Mouse (Mus musculus): Measurements from ENCODE around the gene Slc7a11. TPM values are rescaled to one million over a fixed set of nuclear protein-coding genes. Genes with fewer than 3 reads are reported as not detected.

Slc7a11 gene
- polyA plus RNA-seq, 1 experiment, result 0.60 TPM

- no peak for TF ChIP-seq CTCF (IDR thresholded peaks at IDR 0.05; ENCODE audit: low read depth, low read length)
- TF ChIP-seq POLR2A (IDR thresholded peaks at IDR 0.05; ENCODE audit: borderline replicate concordance, low read depth, low read length), result no peak
Measured at GRCm38 (mm10) chr3:50138319-50138718, 305.1 kb downstream of the Slc7a11 start.

GRCm38 (mm10) chr3:50132204-50132603 is 311.2 kb downstream of the Slc7a11 start:
- no peak overlapping the region for H3K4me3 ChIP-seq (ENCODE audit: insufficient read depth, low read length)
- no peak overlapping the region for H3K27ac ChIP-seq (ENCODE audit: insufficient read depth, low read depth, low read length)
- H3K4me1 ChIP-seq (ENCODE audit: control insufficient read depth, insufficient read depth, low read length), result no peaks in the 10 kb centered on the region
- TF ChIP-seq POLR2A (IDR thresholded peaks at IDR 0.05; ENCODE audit: borderline replicate concordance, low read depth, low read length) (no peak), CTCF (IDR thresholded peaks at IDR 0.05; ENCODE audit: low read depth, low read length) (no peak)

More at GRCm38 (mm10) chr3:50138319-50138718, 305.1 kb downstream of the Slc7a11 start:
- no peak overlapping the region for H3K4me3 ChIP-seq (ENCODE audit: insufficient read depth, low read length)
- H3K27ac ChIP-seq (ENCODE audit: insufficient read depth, low read depth, low read length), result no peak overlapping the region
- H3K4me1 ChIP-seq (ENCODE audit: control insufficient read depth, insufficient read depth, low read length), result no peaks in the 10 kb centered on the region

- no peak overlapping the region for H3K27ac ChIP-seq (ENCODE audit: insufficient read depth, low read depth, low read length)
- TF ChIP-seq POLR2A (IDR thresholded peaks at IDR 0.05; ENCODE audit: borderline replicate concordance, low read depth, low read length), result no peak
- no peak for TF ChIP-seq CTCF (IDR thresholded peaks at IDR 0.05; ENCODE audit: low read depth, low read length)
- H3K4me1 ChIP-seq (ENCODE audit: control insufficient read depth, insufficient read depth, low read length), result no peaks in the 10 kb centered on the region
- H3K4me3 ChIP-seq (ENCODE audit: insufficient read depth, low read length), result no peak overlapping the region
Measured at GRCm38 (mm10) chr3:50130319-50130718, 313.1 kb downstream of the Slc7a11 start.

- no peak overlapping the region for H3K27ac ChIP-seq (ENCODE audit: insufficient read depth, low read depth, low read length)
- TF ChIP-seq CTCF (IDR thresholded peaks at IDR 0.05; ENCODE audit: low read depth, low read length) (no peak), POLR2A (IDR thresholded peaks at IDR 0.05; ENCODE audit: borderline replicate concordance, low read depth, low read length) (no peak)
- no peaks in the 10 kb centered on the region for H3K4me1 ChIP-seq (ENCODE audit: control insufficient read depth, insufficient read depth, low read length)
- H3K4me3 ChIP-seq (ENCODE audit: insufficient read depth, low read length), result no peak overlapping the region
Measured at GRCm38 (mm10) chr3:50121001-50121400, 322.4 kb downstream of the Slc7a11 start.

- no peak for TF ChIP-seq POLR2A (IDR thresholded peaks at IDR 0.05; ENCODE audit: borderline replicate concordance, low read depth, low read length)
- no peak for TF ChIP-seq CTCF (IDR thresholded peaks at IDR 0.05; ENCODE audit: low read depth, low read length)
- no peaks in the 10 kb centered on the region for H3K4me1 ChIP-seq (ENCODE audit: control insufficient read depth, insufficient read depth, low read length)
- H3K27ac ChIP-seq (ENCODE audit: insufficient read depth, low read depth, low read length), result no peak overlapping the region
- no peak overlapping the region for H3K4me3 ChIP-seq (ENCODE audit: insufficient read depth, low read length)
Measured at GRCm38 (mm10) chr3:50116266-50116665, 327.1 kb downstream of the Slc7a11 start.

GRCm38 (mm10) chr3:50105509-50105908 is 337.9 kb downstream of the Slc7a11 start:
- no peak overlapping the region for H3K27ac ChIP-seq (ENCODE audit: insufficient read depth, low read depth, low read length)
- no peak overlapping the region for H3K4me3 ChIP-seq (ENCODE audit: insufficient read depth, low read length)
- TF ChIP-seq POLR2A (IDR thresholded peaks at IDR 0.05; ENCODE audit: borderline replicate concordance, low read depth, low read length) (no peak), CTCF (IDR thresholded peaks at IDR 0.05; ENCODE audit: low read depth, low read length) (no peak)
- H3K4me1 ChIP-seq (ENCODE audit: control insufficient read depth, insufficient read depth, low read length), result no peaks in the 10 kb centered on the region

- TF ChIP-seq POLR2A (IDR thresholded peaks at IDR 0.05; ENCODE audit: borderline replicate concordance, low read depth, low read length) (no peak), CTCF (IDR thresholded peaks at IDR 0.05; ENCODE audit: low read depth, low read length) (no peak)
- H3K27ac ChIP-seq (ENCODE audit: insufficient read depth, low read depth, low read length), result no peak overlapping the region
- no peaks in the 10 kb centered on the region for H3K4me1 ChIP-seq (ENCODE audit: control insufficient read depth, insufficient read depth, low read length)
- H3K4me3 ChIP-seq (ENCODE audit: insufficient read depth, low read length), result no peak overlapping the region
Measured at GRCm38 (mm10) chr3:50094404-50095092, 348.9 kb downstream of the Slc7a11 start.

- no peak for TF ChIP-seq POLR2A (IDR thresholded peaks at IDR 0.05; ENCODE audit: borderline replicate concordance, low read depth, low read length)
- peak; percentile 60 for TF ChIP-seq CTCF (IDR thresholded peaks at IDR 0.05; ENCODE audit: low read depth, low read length)
- H3K27ac ChIP-seq (ENCODE audit: insufficient read depth, low read depth, low read length), result no peak overlapping the region
- no peaks in the 10 kb centered on the region for H3K4me1 ChIP-seq (ENCODE audit: control insufficient read depth, insufficient read depth, low read length)
- no peak overlapping the region for H3K4me3 ChIP-seq (ENCODE audit: insufficient read depth, low read length)
Measured at GRCm38 (mm10) chr3:50076979-50077378, 366.4 kb downstream of the Slc7a11 start.

GRCm38 (mm10) chr3:50063396-50063795 is 380.0 kb downstream of the Slc7a11 start:
- Histone ChIP-seq H3K4me1 (ENCODE audit: control insufficient read depth, insufficient read depth, low read length) (peaks cover 16% of the 10 kb centered on the region), H3K4me3 (ENCODE audit: insufficient read depth, low read length) (peak overlapping the region; percentile 44), H3K27ac (ENCODE audit: insufficient read depth, low read depth, low read length) (peak overlapping the region; percentile 96)
- TF ChIP-seq POLR2A (IDR thresholded peaks at IDR 0.05; ENCODE audit: borderline replicate concordance, low read depth, low read length) (no peak), CTCF (IDR thresholded peaks at IDR 0.05; ENCODE audit: low read depth, low read length) (no peak)

- Histone ChIP-seq H3K4me1 (ENCODE audit: control insufficient read depth, insufficient read depth, low read length) (no peaks in the 10 kb centered on the region), H3K27ac (ENCODE audit: insufficient read depth, low read depth, low read length) (no peak overlapping the region), H3K4me3 (ENCODE audit: insufficient read depth, low read length) (no peak overlapping the region)
- no peak for TF ChIP-seq POLR2A (IDR thresholded peaks at IDR 0.05; ENCODE audit: borderline replicate concordance, low read depth, low read length)
- no peak for TF ChIP-seq CTCF (IDR thresholded peaks at IDR 0.05; ENCODE audit: low read depth, low read length)
Measured at GRCm38 (mm10) chr3:50044666-50045065, 398.7 kb downstream of the Slc7a11 start.

Measured in bone marrow macrophage, adult 2 months (primary cell).